Mouse (Mus musculus): Measurements from ENCODE around the gene Arhgap23. TPM values are rescaled to one million over a fixed set of nuclear protein-coding genes. Genes with fewer than 3 reads are reported as not detected.

The Arhgap23 gene
- total RNA-seq, 4 experiments from 2014 or later, result 3.4 to 5.2 (median 4.5) TPM

GRCm38 (mm10) chr11:97531381-97532260 is 116.3 kb downstream of the Arhgap23 start:
- DNase-seq (ENCODE audit: low spot score in 2 of 2), result peak; percentile 67 to 76

GRCm38 (mm10) chr11:97532354-97532753 is 117.0 kb downstream of the Arhgap23 start:
- no peak for DNase-seq (ENCODE audit: low spot score in 2 of 2)

GRCm38 (mm10) chr11:97532950-97533582 is 117.7 kb downstream of the Arhgap23 start:
- no peak for DNase-seq (ENCODE audit: low spot score in 2 of 2)

- DNase-seq (ENCODE audit: low spot score in 2 of 2), result no peak
Observed at GRCm38 (mm10) chr11:97533653-97534052, 118.3 kb downstream of the Arhgap23 start.

GRCm38 (mm10) chr11:97534442-97535307 is 119.3 kb downstream of the Arhgap23 start:
- DNase-seq (ENCODE audit: low spot score in 2 of 2), result no peak

- no peak for DNase-seq (ENCODE audit: low spot score in 2 of 2)
Observed at GRCm38 (mm10) chr11:97535308-97535630, 119.9 kb downstream of the Arhgap23 start.

- DNase-seq (ENCODE audit: low spot score in 2 of 2), result no peak
Observed at GRCm38 (mm10) chr11:97535660-97536059, 120.3 kb downstream of the Arhgap23 start.

- no peak for DNase-seq (ENCODE audit: low spot score in 2 of 2)
Observed at GRCm38 (mm10) chr11:97536083-97536747, 120.9 kb downstream of the Arhgap23 start.

GRCm38 (mm10) chr11:97536835-97537579 is 121.7 kb downstream of the Arhgap23 start:
- DNase-seq (ENCODE audit: low spot score in 2 of 2), result no peak

- no peak for DNase-seq (ENCODE audit: low spot score in 2 of 2)
Observed at GRCm38 (mm10) chr11:97537580-97538089, 122.3 kb downstream of the Arhgap23 start.

- DNase-seq (ENCODE audit: low spot score in 2 of 2), result no peak
Observed at GRCm38 (mm10) chr11:97539622-97540021, 124.3 kb downstream of the Arhgap23 start.

- no peak for DNase-seq (ENCODE audit: low spot score in 2 of 2)
Observed at GRCm38 (mm10) chr11:97540136-97540535, 124.8 kb downstream of the Arhgap23 start.

GRCm38 (mm10) chr11:97540604-97541003 is 125.3 kb downstream of the Arhgap23 start:
- DNase-seq (ENCODE audit: low spot score in 2 of 2), result no peak

- DNase-seq (ENCODE audit: low spot score in 2 of 2), result no peak
Observed at GRCm38 (mm10) chr11:97542171-97543150, 127.1 kb downstream of the Arhgap23 start.

GRCm38 (mm10) chr11:97543181-97543733 is 127.9 kb downstream of the Arhgap23 start:
- no peak for DNase-seq (ENCODE audit: low spot score in 2 of 2)

GRCm38 (mm10) chr11:97543883-97544282 is 128.6 kb downstream of the Arhgap23 start:
- no peak for DNase-seq (ENCODE audit: low spot score in 2 of 2)

- DNase-seq (ENCODE audit: low spot score in 2 of 2), result no peak
Observed at GRCm38 (mm10) chr11:97545808-97546560, 130.7 kb downstream of the Arhgap23 start.

GRCm38 (mm10) chr11:97546804-97547411 is 131.6 kb downstream of the Arhgap23 start:
- DNase-seq (ENCODE audit: low spot score in 2 of 2), result peak; percentile 33 to 60
